Mouse (Mus musculus): ENCODE measurements around the gene Gm20481.
"Not testable (repeated sequence)": the region's sequence is repeated elsewhere in the genome, so short reads cannot be mapped to it uniquely, and the experiment has no call there.

The Gm20481 gene

DNA sequence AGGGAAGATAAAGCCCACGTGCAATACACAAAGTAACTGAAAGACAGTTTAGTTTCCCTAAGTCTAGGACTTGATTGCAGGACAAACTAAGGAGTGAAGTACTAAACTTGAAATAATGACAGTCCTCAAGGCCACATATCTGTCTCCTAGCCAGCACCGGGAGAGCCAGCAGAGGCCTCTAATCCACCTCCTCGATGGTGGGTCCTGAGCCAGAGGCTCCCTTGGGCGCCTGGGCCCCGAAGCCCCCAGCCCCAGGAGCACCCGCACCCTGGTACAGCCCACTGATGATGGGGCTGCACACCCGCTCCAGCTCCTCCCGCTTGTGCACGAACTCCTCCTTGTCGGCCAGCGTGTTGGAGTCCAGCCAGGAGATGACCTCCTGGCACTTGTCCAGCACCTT lies at the start of gene Gm20481:
Gm20481 (plus strand) TSS at position 91 of the 400 bp plus-strand sequence.
- not testable (repeated sequence) for DNase-seq

DNA sequence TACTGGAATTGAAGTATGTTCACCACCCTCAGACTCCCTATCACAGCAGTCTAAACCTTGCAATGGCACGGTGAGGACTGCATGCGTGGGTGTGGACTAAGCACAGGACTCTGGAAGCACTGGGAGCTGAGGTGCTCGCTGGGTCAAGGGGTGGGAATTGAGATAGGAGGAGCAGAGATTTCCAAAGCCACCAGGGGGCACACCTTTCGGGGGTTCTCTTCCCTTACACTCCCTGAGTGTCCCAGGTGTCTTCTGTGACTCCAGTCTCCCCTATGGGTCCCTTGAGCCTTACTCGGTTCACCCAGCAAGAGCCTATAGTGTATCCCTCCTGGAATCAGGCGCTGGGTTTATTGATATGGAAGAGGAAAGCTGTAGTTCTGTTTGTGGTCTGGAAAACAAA lies 46.8 kb upstream of the Gm20481 start:
- DNase-seq, result no peak

DNA sequence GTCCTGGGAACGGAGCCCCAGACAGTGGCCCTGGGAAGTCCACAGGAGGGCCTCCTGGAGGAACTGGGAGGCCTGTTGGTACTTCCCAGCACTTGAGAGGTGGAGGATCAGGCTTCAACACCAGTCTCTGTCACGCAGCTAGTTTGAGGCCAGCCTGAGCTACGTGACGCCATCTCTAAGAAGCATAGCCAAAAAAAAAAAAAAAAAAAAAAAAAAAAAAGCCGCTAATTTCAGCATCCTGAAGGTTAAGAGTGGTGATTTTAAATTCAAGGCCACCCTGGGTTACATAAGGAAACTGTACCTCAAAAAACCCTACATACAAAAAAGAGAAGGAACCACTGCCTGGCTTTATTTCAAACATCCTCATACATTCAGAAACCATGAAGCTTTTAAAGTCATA lies 45.5 kb upstream of the Gm20481 start:
- no peak for DNase-seq

DNA sequence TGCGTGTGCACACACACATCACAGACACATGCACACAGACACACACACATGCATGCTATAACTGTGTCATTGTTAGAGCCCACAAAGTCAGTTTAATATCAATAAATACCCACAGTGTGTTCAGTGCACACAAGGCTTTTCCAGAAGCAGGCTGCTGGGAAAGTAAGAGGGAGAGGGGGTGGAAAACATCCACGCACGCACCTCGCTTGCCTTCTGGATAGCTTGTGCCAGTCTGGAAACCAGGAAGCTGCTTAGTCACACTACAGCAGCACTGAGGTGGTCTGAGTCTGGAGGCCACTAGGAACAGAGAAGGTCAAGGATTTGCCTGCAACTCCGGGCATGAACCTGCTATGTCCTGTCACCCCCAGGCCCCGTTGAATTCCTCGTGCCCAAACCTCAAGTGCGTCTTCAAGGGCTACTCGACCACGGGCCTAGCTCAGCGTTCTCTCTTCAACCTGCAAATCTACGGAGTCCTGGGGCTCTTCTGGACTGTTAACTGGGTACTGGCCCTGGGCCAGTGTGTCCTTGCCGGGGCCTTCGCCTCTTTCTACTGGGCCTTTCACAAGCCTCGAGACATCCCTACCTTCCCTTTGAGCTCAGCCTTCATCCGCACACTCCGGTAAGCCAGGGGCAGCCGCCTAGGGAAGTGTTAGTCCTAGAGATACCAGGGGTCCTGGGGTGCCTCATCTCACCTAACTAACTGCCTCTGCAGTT lies 42.2 kb upstream of the Gm20481 start:
- DNase-seq, result no peak

DNA sequence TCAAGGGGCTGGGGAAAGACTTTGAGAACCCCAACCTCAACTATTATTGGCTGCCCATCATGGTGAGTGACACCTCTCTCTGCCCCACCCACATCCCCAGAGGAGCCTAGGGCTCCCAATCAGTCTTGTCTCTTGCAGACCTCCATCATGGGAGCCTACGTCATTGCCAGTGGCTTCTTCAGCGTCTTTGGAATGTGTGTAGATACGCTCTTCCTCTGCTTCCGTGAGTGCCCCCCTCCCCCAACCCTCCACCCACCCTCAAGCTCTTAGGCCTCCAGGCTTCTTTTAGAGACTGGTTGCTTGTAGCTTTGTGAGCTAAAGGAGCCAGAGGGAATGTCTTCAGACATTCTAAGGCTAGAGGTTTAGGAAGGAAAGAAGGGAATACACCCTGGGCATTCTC lies 40.9 kb upstream of the Gm20481 start:
- DNase-seq, result no peak

DNA sequence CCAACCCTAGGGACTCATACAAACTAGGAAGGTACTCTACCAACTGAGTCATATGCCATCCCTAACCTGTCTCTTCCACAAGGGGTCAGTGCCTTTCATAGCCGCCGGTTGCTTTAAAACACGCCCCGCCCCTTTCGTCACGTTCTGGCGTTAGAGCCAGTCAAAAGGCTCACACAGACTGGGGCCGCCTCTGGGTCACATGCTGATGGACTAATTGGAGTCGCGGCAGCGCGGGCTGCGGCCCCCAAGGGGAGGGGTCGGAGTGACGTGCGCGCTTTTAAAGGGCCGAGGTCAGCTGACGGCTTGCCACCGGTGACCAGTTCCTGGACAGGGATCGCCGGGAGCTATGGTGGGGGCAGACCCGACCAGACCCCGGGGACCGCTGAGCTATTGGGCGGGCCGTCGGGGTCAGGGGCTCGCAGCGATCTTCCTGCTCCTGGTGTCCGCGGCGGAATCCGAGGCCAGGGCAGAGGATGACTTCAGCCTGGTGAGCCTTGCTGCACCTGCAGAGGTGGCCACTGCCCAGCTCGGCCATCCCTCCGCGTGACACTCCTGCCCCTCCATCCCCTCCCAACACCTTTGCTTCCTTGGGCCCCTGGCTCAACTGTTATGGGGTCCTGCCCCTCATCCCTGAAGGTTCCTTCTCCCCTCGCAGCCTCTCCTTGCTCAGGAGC lies 38.5 kb upstream of the Gm20481 start, which contains the start of gene Neu1:
Neu1 (plus strand) TSS at position 193 of the 674 bp plus-strand sequence.
- peak; percentile 100 for DNase-seq

DNA sequence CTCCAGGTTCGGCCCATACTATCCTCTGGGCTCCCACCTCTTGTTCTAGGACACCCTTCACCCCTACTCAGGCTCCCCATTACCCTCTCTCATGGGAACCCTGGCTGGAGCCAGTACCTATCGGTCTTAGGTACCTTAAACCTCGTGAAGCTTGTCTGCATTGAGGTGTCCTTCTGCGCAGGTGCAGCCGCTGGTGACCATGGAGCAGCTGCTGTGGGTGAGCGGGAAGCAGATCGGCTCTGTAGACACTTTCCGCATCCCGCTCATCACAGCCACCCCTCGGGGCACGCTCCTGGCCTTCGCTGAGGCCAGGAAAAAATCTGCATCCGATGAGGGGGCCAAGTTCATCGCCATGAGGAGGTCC lies 38.0 kb upstream of the Gm20481 start:
- peak in 1 of 2 experiments; percentile 69 for DNase-seq

DNA sequence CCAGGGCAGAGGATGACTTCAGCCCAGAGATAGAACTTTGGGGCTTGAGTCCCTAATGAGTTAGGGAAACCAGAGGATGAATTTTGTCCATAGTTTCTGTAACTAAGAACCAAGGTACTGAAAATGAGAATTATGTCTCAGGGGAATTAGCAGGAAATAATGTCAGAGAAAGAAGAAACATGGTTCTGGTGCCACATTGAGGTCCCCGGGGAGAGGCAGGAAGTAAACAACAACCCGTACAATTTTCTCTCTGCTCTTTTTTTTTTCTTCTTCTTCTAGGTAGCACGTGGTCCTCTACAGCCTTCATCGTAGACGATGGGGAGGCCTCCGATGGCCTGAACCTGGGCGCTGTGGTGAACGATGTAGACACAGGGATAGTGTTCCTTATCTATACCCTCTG lies 37.4 kb upstream of the Gm20481 start:
- DNase-seq, result no peak

DNA sequence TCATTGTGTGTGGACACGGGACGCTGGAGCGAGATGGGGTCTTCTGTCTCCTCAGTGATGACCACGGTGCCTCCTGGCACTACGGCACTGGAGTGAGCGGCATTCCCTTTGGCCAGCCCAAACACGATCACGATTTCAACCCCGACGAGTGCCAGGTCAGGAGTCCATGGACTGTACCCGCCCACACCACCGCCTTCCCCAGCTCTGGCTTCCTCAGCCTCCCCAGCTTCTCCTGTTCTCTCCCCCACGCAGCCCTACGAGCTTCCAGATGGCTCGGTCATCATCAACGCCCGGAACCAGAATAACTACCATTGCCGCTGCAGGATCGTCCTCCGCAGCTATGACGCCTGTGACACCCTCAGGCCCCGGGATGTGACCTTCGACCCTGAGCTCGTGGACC lies 35.7 kb upstream of the Gm20481 start:
- peak; percentile 71 to 86 for DNase-seq

DNA sequence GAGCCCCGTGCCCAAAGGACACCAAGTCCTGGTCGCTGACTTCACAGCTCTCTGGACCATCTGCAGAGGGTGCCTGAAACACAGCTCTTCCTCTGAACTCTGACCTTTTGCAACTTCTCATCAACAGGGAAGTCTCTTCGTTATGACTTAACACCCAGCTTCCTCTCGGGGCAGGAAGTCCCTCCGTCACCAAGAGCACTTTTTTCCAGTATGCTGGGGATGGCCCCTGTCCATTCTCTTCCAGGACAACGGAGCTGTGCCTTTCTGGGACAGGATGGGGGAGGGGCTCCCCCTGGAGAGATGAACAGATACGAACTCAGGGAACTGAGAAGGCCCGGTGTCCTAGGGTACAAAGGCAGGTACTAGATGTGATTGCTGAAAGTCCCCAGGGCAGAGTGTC lies 34.9 kb upstream of the Gm20481 start:
- peak; percentile 58 to 73 for DNase-seq

DNA sequence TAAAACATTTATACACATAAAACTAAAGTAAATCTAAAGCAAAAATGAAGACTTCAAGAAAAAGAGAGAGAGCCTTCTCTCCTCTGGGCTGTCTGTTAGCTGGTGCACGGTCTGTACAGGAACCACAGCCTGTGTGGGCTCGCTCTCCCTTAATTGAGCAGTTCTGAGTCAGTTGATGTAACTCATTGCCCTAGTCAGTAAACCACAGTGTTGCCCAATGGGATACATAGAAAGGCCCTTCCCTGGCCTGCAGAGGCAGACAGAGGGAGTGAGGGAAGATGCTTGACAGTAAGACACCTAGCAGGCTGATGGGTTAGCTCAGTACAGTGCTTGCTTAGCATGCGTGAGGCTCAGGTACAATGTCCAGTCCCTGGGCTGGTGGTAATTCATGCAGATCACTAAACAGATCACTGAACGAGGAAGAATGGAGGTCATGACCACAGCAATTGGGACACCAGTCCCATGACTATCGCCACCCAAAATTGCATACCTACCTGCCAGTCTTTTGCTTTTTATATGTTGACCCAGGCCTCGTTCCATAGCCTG lies 31.7 kb upstream of the Gm20481 start:
- DNase-seq, result peak; percentile 63 to 83

DNA sequence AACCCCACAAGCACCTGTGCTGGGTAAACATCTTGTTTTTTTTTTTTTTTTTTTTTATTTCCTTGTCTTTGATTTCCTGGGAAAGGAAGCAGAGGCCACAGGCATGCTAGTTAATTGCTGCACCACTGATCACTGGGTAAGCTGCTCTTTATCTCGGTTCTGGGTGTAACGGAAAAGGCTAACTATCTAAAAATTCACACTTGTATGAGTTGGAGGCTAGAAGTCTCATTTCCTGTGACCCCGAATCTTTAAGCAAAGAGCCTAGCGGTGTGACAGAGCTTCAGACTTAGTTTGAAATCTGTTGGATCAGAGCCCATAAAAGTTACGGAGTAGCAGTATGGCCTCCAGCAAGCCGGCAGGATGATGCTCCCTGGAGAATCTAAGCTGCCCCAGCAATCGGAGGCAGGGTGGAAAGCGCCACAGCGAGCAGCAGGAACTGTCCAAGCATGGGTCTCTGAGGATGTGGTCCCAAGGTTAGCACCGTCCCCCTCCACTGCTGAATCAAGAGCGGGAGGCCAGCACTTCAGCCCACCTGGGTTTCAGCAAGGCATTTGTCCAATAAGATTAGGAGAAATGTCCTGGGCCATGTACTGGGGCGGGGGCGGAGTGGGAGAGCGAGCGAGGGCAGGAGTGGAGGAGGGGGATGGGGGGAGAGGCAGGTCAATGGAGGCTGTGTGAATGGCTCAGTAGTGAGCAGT lies 28.2 kb upstream of the Gm20481 start:
- peak in 1 of 2 experiments; percentile 47 for DNase-seq

DNA sequence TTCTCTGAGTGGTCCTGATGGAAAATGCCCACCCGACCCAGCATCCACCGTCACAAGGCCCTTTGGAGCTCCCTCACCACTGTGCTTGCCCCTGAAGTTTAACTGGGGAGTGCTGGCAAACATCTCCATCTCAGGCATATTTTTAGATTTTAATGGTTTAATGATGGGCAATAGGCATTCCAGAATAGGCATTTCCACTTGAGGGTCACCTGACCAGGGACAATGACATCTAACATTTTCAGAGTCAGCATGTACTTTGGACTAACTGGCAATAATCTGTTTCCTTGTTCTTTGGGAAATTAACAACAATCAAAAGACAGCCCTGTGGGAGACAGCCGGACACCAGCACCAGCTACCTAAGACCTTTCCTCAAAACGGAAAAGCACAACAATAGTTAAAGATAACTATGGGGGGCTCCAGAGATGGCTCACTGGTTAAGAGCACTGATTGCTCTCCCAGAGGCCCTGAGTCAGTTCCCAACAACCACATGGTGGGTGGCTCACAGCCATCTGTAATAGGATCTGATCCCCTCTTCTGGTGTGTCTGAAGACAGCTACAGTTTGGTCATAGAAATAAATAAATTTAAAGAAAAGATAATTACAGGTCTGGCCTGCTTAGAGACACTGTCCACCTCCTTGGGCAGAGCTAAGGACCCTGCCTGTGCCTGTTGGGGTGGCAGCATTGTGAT lies 26.4 kb upstream of the Gm20481 start:
- peak in 1 of 2 experiments; percentile 35 for DNase-seq

DNA sequence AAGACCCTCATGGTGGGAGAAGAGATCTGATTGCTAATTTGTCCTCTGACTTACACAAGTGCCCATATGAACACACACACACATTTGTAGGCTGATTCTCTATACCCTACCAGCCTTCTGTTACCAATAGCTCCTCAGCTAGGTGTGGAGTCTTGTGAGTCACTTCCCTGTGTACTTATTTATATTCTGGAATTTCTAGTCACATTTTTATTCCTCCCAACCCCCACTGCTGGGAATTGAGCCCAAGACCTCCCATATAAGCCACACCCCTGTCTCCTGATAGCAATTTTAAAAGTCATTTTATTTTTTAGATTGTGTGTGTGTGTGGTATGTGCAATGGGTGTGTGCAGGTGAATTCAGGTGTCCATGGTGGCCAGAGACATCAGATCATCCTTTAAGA lies 25.4 kb upstream of the Gm20481 start:
- DNase-seq, result peak in 1 of 2 experiments; percentile 65

DNA sequence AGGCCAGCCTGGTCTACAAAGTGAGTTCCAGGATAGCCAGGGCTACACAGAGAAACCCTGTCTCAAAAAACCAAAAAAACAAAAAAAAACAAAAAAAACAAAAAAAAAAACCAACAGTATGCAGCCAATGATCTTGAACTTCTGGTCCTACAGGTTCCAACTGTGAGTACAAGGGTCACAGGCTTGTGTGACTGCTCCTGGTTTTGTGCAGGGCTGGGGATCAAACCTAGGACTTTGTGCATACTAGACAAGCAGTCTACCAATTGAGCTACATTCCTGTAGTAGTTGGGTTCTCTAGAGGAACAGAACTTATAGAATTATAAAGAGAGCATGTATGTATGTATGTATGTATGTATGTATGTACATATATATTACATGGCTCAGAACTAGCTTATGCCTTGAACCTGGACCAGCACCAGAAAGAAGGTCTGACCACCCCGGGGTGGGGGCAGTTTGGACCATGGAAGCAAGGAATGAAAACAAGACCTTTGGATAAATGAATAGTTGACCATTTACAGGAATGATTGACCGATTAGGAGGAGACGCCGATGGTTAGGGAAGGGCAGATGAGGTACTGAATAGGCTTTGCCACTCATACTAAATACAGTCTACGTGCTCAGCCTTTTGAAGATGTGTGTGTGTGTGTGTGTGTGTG lies 23.1 kb upstream of the Gm20481 start:
- peak; percentile 65 to 76 for DNase-seq

DNA sequence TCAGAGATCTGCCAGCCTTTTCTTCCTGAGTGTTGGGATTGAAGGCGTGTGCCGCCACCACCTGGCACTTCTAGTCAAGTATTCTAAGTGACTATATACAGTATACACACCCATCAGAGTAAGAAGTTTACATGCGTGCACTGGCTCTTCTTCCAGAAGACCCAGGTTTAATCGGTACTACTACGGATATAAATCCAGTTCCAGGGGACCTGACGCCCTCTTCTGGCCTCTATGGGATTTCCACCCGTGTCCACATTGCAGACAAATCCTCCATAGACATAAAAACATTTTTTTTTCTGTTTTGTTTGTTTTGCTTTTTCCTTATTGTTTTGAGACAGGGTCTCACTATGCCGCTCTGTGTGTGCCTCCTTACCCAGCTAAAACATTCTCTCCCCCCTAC lies 22.1 kb upstream of the Gm20481 start:
- DNase-seq, result peak; percentile 66 to 76

DNA sequence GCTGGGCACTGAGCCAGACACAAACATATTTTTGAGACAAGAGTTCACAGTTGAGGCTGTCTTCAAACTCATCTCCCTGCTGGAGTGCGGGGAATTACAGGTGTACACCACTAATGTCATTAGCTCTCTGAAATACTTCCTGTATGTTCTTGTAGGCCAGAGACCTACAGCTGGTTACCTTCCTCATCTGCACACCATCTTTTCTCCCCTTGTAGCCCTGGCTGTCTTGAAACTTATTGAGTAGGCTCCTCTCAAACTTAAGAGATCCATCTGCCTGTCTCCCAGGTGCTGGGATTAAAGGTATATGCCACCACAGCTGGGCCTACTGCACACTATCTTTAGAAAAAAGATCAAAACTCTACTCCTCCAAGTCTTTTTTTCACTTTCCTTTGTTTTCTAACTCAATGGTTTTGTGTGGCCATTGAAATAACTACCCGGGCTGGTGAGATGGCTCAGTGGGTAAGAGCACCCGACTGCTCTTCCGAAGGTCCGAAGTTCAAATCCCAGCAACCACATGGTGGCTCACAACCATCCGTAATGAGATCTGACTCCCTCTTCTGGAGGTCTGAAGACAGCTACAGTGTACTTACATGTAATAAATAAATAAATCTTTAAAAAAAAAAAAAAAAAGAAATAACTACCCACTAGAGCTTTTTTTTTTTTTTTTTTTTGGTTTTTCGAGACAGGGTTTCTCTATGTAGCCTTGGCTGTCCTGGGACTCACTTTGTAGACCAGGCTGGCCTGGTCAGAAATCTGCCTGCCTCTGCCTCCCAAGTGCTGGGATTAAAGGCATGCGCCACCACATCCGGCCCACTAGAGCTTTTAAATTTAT lies 20.8 kb upstream of the Gm20481 start:
- not testable (repeated sequence) for DNase-seq

DNA sequence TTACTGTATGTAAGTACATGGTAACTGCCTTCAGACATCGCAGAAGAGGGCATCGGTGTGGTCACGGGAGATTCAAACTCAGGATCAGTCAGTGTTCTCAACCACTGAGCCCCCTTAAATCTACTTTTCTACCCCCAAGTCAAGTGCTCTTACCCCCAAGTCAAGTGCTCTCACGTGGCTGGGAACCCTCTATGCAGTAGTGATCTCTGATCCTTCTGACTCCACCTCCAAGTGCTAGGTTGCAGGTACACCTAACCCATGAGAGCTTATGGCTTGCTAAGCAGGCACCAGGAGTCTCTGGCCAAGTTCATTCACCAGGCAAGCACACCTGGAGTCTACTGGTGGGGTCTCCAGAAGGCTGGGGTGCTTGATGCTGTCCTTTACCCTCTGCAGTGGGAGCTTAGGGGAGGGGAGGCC lies 20.2 kb upstream of the Gm20481 start:
- no peak for DNase-seq

DNA sequence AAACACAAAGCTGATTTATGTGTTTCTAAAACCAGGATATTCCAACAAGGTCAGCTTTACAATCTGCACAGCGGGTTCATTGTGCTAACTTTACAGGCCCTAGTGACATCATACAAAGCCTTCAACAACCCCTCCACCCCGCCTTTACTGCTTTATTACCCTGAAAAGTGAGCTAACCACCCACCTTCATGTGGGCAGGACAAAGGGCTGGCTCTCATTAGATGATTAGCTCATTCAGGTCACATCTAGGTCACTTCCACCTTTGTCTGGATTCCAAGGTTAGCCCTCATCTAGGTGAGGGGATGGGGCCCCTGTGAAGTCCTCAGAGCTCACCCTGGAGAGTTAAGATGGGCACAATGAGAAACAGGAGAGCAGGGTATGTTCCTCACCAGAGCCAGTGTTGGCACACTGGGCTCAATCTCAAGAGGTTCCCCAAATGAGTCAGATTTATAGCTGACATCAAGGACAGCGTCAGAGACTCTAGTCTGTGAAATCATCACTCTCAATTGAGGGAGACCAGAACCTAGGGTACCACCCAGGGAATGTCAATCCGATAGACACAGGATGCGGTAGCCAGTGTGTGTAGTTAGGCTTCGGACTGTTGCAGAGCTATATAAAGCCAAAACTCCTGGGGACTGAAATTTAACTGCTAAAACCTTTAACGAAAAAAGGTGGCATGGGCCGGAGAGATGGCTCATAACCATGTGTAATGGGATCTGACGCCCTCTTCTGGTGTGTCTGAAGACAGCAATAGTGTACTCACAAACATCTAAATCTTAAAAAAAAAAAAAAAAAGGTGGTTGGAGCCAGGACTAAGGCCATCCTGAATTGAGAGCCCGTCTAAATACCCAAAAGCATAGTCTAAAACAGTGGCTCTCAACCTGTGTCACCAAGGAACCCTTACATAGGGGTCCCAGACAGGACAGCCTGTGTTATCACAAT lies 18.9 kb upstream of the Gm20481 start:
- no peak for DNase-seq

Measured in kidney, postnatal 25 days (tissue).